ENCODE assay signal across 20 mouse cellular contexts in genomic region chr8:127592648-127593574, GRCm38 (mm10).
DNase-seq lines count a peak whose midpoint lies in the region; ATAC-seq and TF ChIP-seq lines count a peak whose summit lies in the region.
"Had no signal": no experiment of that assay in that cellular context is flagged by ENCODE, and none has a peak within 500 bp of the region (broad histone marks: within the 10 kb centered on the region; RNA-seq: fewer than 3 reads in every experiment).

No protein-coding gene starts in this region.

- H3K27me3 ChIP-seq in kidney, adult 2 months (replicated peaks; ENCODE audit: control insufficient read depth, insufficient read depth, low read length), result no peaks in the 10 kb centered on the region
- no peaks in the 10 kb centered on the region for H3K27me3 ChIP-seq in midbrain, embryonic 10.5 days (ENCODE audit: low read depth, poor library complexity, severe bottlenecking)
- no peaks in the 10 kb centered on the region for H3K27me3 ChIP-seq in midbrain, embryonic 11.5 days (ENCODE audit: control insufficient read depth, insufficient read depth, low read length)
- H3K27me3 ChIP-seq in embryonic facial prominence, embryonic 10.5 days (replicated peaks; ENCODE audit: low read depth, poor library complexity, severe bottlenecking), result no peaks in the 10 kb centered on the region
- H3K27me3 ChIP-seq: heart, embryonic 12.5 days; hindbrain, embryonic 12.5 days; liver, embryonic 13.5 days; midbrain, embryonic 12.5 days had no signal

- H3K9ac ChIP-seq in midbrain, embryonic 11.5 days (ENCODE audit: low read length), result no peak overlapping the region
- H3K9ac ChIP-seq: forebrain, postnatal 0 days; heart, embryonic 12.5 days; hindbrain, embryonic 12.5 days; liver, embryonic 13.5 days; midbrain, embryonic 12.5 days had no signal

- no peak for ATAC-seq in midbrain, embryonic 11.5 days (ENCODE audit: low FRiP score)
- ATAC-seq: forebrain, postnatal 0 days; intestine, postnatal 0 days had no signal

- 71% methylated on average over 12 of the region's 12 CpGs for WGBS in kidney, adult 2 months
- 85% methylated on average over 12 of the region's 12 CpGs for WGBS in midbrain, embryonic 10.5 days
- WGBS in midbrain, embryonic 11.5 days, result 85% methylated on average over 12 of the region's 12 CpGs
- WGBS in embryonic facial prominence, embryonic 10.5 days, result 58% methylated on average over 12 of the region's 12 CpGs

- no peak overlapping the region for H3K4me2 ChIP-seq in midbrain, embryonic 11.5 days
- H3K4me2 ChIP-seq: heart, embryonic 12.5 days; hindbrain, embryonic 12.5 days; liver, embryonic 13.5 days; midbrain, embryonic 12.5 days had no signal

- H3K4me1 ChIP-seq in kidney, adult 2 months (ENCODE audit: control insufficient read depth, insufficient read depth, low read length), result no peaks in the 10 kb centered on the region
- H3K4me1 ChIP-seq in midbrain, embryonic 10.5 days, result peaks cover 10% of the 10 kb centered on the region
- no peaks in the 10 kb centered on the region for H3K4me1 ChIP-seq in midbrain, embryonic 11.5 days (ENCODE audit: control insufficient read depth, insufficient read depth, low read length)
- H3K4me1 ChIP-seq in embryonic facial prominence, embryonic 10.5 days, result peaks cover 19% of the 10 kb centered on the region
- H3K4me1 ChIP-seq: heart, embryonic 12.5 days; hindbrain, embryonic 12.5 days; liver, embryonic 13.5 days had no signal

- H3K36me3 ChIP-seq in kidney, adult 2 months (ENCODE audit: control insufficient read depth, insufficient read depth, low read length), result no peaks in the 10 kb centered on the region
- H3K36me3 ChIP-seq in midbrain, embryonic 10.5 days, result peaks cover 3% of the 10 kb centered on the region; the same call in 1 of the 2 replicates
- no peaks in the 10 kb centered on the region for H3K36me3 ChIP-seq in midbrain, embryonic 11.5 days (ENCODE audit: control insufficient read depth, insufficient read depth, low read length)
- H3K36me3 ChIP-seq in embryonic facial prominence, embryonic 10.5 days (replicated peaks), result no peaks in the 10 kb centered on the region; the same call in 1 of the 2 replicates
- H3K36me3 ChIP-seq: heart, embryonic 12.5 days; hindbrain, embryonic 12.5 days; liver, embryonic 13.5 days; midbrain, embryonic 12.5 days had no signal

- H3K27ac ChIP-seq in kidney, adult 2 months (ENCODE audit: insufficient read depth, low read depth, low read length), result 0 out of 2 replicates have a peak overlapping the region, but pooled peaks have one; percentile 3
- no peak overlapping the region for H3K27ac ChIP-seq in midbrain, embryonic 10.5 days (replicated peaks)
- no peak overlapping the region for H3K27ac ChIP-seq in midbrain, embryonic 11.5 days (ENCODE audit: low read depth, low read length)
- peak overlapping the region; percentile 63 for H3K27ac ChIP-seq in embryonic facial prominence, embryonic 10.5 days (replicated peaks)
- H3K27ac ChIP-seq: hindbrain, embryonic 12.5 days; liver, embryonic 13.5 days; midbrain, embryonic 12.5 days had no signal

- DNase-seq in kidney, adult 2 months, result peak; percentile 20
- no peak for DNase-seq in kidney, postnatal 25 days
- peak; percentile 14 for DNase-seq in midbrain, embryonic 10.5 days (ENCODE audit: low spot score)
- no peak for DNase-seq in midbrain, embryonic 11.5 days (ENCODE audit: low spot score, missing footprints)
- peak; percentile 37 for DNase-seq in embryonic facial prominence, embryonic 10.5 days (ENCODE audit: low spot score)
- no peak for DNase-seq in cerebellum, adult 18-20 months
- DNase-seq in heart, postnatal 10 days, result no peak
- no peak for DNase-seq in cerebellum, adult 9-11 months
- DNase-seq: adrenal gland, postnatal 14 days; cerebellum, postnatal 14 days; forebrain, postnatal 0 days; liver, embryonic 13.5 days; right cerebral cortex, postnatal 4 days; thymus, postnatal 14 days had no signal

- intact Hi-C loops in heart, postnatal 10 days (cut with DNase I), result no loop called here

- no peaks in the 10 kb centered on the region for H3K9me3 ChIP-seq in midbrain, embryonic 10.5 days (replicated peaks)
- H3K9me3 ChIP-seq in midbrain, embryonic 11.5 days (ENCODE audit: control insufficient read depth, low read length), result no peaks in the 10 kb centered on the region
- H3K9me3 ChIP-seq in embryonic facial prominence, embryonic 10.5 days, result no peaks in the 10 kb centered on the region
- H3K9me3 ChIP-seq: heart, embryonic 12.5 days; hindbrain, embryonic 12.5 days; liver, embryonic 13.5 days; midbrain, embryonic 12.5 days had no signal

- TF ChIP-seq CTCF in kidney, adult 2 months (conservative IDR thresholded peaks at IDR 0.05; ENCODE audit: insufficient read depth, insufficient read length, low read depth, low read length), result no peak

- H3K4me3 ChIP-seq in kidney, adult 2 months (ENCODE audit: insufficient read depth, low read depth, low read length), result no peak overlapping the region
- no peak overlapping the region for H3K4me3 ChIP-seq in midbrain, embryonic 10.5 days
- no peak overlapping the region for H3K4me3 ChIP-seq in midbrain, embryonic 11.5 days (ENCODE audit: low read depth, low read length)
- no peak overlapping the region for H3K4me3 ChIP-seq in embryonic facial prominence, embryonic 10.5 days
- H3K4me3 ChIP-seq: erythroblast, embryonic 14.5 days; heart, embryonic 12.5 days; hindbrain, embryonic 12.5 days; liver, embryonic 13.5 days; midbrain, embryonic 12.5 days; myocyte had no signal

- TF ChIP-seq POLR2A in kidney, adult 2 months (IDR thresholded peaks at IDR 0.05; ENCODE audit: low read depth, low read length), result no peak

Comparison
In these comparisons a context has a peak if more than half of its experiments do, and no peak if none do; other contexts are left out.
1. DNase-seq: peak in kidney, adult 2 months (single experiment), midbrain, embryonic 10.5 days (single experiment) and embryonic facial prominence, embryonic 10.5 days (single experiment); none in kidney, postnatal 25 days (0 of 2), midbrain, embryonic 11.5 days (single experiment), cerebellum, adult 18-20 months (0 of 2), heart, postnatal 10 days (0 of 2) and cerebellum, adult 9-11 months (single experiment).
2. H3K27ac ChIP-seq: peak in kidney, adult 2 months (single experiment) and embryonic facial prominence, embryonic 10.5 days (single experiment); none in midbrain, embryonic 10.5 days (single experiment) and midbrain, embryonic 11.5 days (single experiment).